Mouse (Mus musculus) kidney, postnatal 36 days (tissue): ENCODE measurements around the gene Bdkrb2.
A peak's percentile ranks its signal among the peaks of the same experiment; 100 is the strongest.

ENCODE experiments used
- DNase-seq, 2 experiments: peaks; one replicate each; pipeline ENCODE4 v3.0.0; 2021 to 2022; ENCODE audit warnings: mixed read lengths in 2 of 2

Bdkrb2 gene

GRCm38 (mm10) chr12:105562936-105563680 lies at the start of gene Bdkrb2:
Bdkrb2 (plus strand) TSS chr12:105563226.
- peak; percentile 46 to 56 for DNase-seq

GRCm38 (mm10) chr12:105514111-105514510 lies 48.9 kb upstream of the Bdkrb2 start:
- DNase-seq: no peak

GRCm38 (mm10) chr12:105517026-105517675 lies 45.9 kb upstream of the Bdkrb2 start:
- peak; percentile 51 to 54 for DNase-seq

- DNase-seq: peak in 1 of 2 experiments; percentile 35
Measured at GRCm38 (mm10) chr12:105519851-105520250, 43.2 kb upstream of the Bdkrb2 start.

GRCm38 (mm10) chr12:105521170-105521762 lies 41.8 kb upstream of the Bdkrb2 start:
- DNase-seq: no peak

GRCm38 (mm10) chr12:105523737-105524136 lies 39.3 kb upstream of the Bdkrb2 start:
- DNase-seq: peak; percentile 36 to 49

GRCm38 (mm10) chr12:105526186-105526585 lies 36.8 kb upstream of the Bdkrb2 start:
- DNase-seq: no peak

GRCm38 (mm10) chr12:105526829-105527228 lies 36.2 kb upstream of the Bdkrb2 start:
- DNase-seq: peak; percentile 59 to 80

- DNase-seq: peak; percentile 46 to 56
Measured at GRCm38 (mm10) chr12:105529545-105529944, 33.5 kb upstream of the Bdkrb2 start.

GRCm38 (mm10) chr12:105531724-105532371 lies 31.2 kb upstream of the Bdkrb2 start:
- no peak for DNase-seq

- no peak for DNase-seq
Measured at GRCm38 (mm10) chr12:105534842-105535241, 28.2 kb upstream of the Bdkrb2 start.

- no peak for DNase-seq
Measured at GRCm38 (mm10) chr12:105535968-105536760, 26.9 kb upstream of the Bdkrb2 start.

GRCm38 (mm10) chr12:105537162-105537561 lies 25.9 kb upstream of the Bdkrb2 start:
- no peak for DNase-seq

- no peak for DNase-seq
Measured at GRCm38 (mm10) chr12:105539649-105540048, 23.4 kb upstream of the Bdkrb2 start.

GRCm38 (mm10) chr12:105541590-105542402 lies 21.2 kb upstream of the Bdkrb2 start:
- DNase-seq: no peak

GRCm38 (mm10) chr12:105542513-105542912 lies 20.5 kb upstream of the Bdkrb2 start:
- DNase-seq: no peak

- DNase-seq: no peak
Measured at GRCm38 (mm10) chr12:105543176-105543575, 19.9 kb upstream of the Bdkrb2 start.

GRCm38 (mm10) chr12:105543751-105544150 lies 19.3 kb upstream of the Bdkrb2 start:
- DNase-seq: peak; percentile 25 to 42

GRCm38 (mm10) chr12:105544872-105545271 lies 18.2 kb upstream of the Bdkrb2 start:
- DNase-seq: no peak

- DNase-seq: no peak
Measured at GRCm38 (mm10) chr12:105545696-105546435, 17.2 kb upstream of the Bdkrb2 start.

- DNase-seq: no peak
Measured at GRCm38 (mm10) chr12:105546538-105546937, 16.5 kb upstream of the Bdkrb2 start.
